Mouse (Mus musculus) gastrocnemius, postnatal 4 days (tissue): ENCODE measurements around the gene Ace. TPM values are rescaled to one million over a fixed set of nuclear protein-coding genes. Genes with fewer than 3 reads are reported as not detected.
"Not testable (repeated sequence)": the region's sequence is repeated elsewhere in the genome, so short reads cannot be mapped to it uniquely, and the experiment has no call there.

Experiments
- DNase-seq, 2 experiments: peaks; one replicate each; pipeline ENCODE4 v3.0.0; 2021 to 2022; ENCODE audit warnings: low spot score in 2 of 2, mixed read lengths in 2 of 2
- total RNA-seq, 2 experiments: library from RNA; stranded (reverse); gene quantifications; 2 replicates each; pipeline ENCODE4 v1.2.3; 2021

The Ace gene
- total RNA-seq, 2 experiments from 2014 or later, result 23.0 to 35.7 TPM

DNA sequence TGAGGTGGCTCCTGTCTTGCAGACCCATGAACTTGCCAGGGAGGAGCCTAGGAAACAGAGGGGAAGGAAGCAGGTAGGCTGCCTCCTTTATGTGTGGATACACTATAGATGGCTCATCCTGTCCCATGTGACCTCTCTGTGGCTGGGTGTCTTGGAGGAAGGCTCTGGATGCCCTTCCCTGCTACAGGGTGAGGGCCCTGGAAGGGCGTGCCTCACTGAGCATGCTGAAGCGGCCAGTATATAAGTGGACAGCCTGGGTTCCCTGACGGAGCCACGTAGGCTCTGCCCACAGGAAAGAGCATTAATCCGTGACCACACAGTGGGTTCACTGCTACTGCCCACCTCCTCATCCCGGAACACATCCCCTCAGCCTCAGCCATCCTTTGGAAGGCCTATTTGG, 21.7 kb downstream of the Ace start:
- no peak for DNase-seq

DNA sequence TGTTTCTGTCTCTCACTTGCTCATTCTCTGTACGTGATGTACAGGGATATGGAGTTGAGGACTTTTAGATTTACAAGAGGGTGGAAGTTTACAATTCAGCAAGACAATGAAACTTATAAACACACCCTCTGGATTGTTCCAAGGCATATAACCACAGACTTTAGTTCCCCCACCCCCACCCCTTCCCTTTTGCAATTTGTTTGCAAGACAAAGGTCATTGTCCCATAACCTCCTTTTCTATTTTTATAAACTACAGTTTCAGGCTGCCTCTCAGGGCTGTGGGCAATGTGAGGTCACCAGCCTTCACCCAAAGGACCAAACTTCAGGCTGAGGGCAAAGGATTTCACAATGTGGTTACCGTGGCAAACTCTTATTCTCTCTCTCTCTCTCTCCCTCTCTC, 22.5 kb downstream of the Ace start:
- no peak for DNase-seq

DNA sequence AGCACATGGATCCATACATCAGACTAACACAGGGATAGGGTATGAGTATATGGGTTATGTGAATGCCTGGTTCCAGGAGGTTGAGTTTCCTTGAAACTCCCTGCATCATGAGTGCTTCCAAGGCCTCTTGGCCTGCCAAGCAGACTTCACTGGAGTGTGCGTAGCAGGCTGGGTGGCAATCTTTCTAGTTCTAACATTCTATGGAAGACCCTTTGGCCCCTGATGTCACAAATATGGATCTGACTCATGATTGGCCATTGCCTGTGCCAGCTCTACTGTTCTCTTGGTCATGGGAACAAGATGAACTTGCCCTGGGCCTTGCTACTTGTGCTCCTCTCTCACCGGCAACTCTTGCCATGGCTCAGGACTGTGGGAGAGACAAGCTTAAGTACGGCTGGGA, 26.6 kb downstream of the Ace start, which contains the start of gene Ace3:
Ace3 (plus strand) TSS at position 301 of the 400 bp plus-strand sequence.
- DNase-seq, result no peak

DNA sequence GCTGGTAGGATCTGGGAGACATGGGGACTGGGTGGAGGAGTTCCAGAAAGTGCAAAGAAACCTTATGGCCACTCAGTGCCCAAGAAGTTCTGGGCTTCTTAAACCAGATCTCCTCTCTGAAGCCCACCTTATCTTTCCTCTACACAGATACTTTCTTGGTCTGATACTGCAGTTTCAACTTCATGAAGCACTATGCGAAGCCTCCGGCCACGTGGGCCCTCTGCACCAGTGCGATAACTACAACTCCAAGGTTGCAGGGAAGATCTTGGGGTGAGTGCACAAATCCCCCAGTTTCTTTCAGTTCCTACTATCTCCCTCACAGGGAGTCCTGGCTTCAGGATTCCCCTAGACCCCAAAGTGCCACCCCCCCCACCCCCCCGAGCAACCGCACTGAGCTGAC, 32.3 kb downstream of the Ace start:
- DNase-seq, result no peak

DNA sequence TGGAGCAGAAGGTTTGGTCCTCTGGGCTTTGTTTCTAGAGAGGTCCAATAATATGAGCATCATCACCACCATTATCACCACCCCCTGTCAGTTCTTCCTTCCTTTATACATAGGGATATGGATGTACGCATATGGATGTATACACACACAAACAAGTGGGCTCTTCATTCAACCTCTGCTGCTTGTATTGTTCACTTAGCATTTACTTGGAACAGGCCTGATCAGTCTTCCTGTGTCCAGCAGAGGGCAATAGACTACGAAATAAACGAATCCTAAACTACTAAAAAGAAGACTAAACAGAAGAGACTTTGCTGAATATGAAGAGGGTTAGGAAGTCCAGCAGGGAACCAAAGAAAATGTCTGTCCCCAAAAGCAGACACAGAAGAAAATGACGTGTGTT, 34.0 kb downstream of the Ace start:
- DNase-seq, result no peak

DNA sequence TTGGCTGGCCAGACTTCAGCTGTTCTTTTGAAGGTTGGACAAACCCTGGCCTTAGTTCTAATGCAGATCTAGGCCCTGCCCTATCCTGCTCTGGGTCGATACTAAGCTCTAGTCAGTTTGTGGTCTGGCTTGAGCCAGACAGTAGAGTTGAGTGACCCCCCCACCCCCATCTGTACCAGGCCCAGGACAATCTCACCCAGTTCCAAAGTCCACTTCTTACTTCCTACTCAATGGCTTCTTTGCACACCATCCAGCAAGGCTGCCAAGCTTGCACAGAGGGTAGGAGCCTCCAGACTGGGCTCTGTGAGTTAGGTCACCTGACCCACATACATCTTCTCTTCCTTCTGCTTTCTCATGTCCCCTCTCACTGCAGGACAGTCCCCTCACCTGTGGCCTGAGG, 36.8 kb downstream of the Ace start:
- DNase-seq, result no peak

DNA sequence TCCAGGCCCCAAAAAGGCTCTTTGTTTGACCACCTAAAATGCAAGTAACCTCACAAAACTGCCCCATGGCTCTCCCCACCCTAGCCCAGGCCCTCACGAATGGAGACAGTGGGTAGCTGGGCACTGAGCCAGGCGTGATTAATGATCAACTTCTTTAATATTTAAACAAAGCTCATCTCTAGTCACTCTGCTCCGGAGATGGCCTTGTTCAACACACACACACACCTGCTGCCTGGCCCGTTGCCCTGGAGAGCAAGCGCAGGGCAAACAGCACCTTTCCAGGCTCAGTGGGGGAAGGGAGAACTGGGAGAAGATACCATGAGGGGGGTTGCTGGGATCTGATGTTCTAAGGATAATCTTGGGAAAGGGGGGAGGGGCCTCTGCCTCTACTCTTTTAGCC, 38.2 kb downstream of the Ace start:
- DNase-seq, result no peak

DNA sequence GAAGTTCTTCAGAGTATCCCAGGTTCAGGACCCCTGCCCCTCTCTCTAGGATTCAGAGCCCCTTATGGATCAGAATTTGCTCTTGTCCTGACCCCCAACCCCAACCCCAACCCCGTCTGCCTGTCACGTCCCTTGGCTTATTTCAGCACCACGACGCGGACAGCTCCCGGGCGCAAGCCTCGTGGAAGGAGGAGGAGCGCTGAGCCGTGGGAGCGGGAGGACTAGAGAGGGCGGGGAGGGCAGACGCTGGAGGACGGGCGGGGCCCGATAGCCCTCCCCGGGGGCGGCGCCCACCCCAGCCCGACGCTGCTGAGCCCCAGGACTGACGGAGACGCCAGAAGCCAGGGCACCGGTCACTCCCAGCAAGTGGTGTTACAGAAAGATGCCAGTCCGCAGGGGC, 40.1 kb downstream of the Ace start, which contains the start of gene Kcnh6:
Kcnh6 (plus strand) TSS at position 304 of the 400 bp plus-strand sequence.
- peak; percentile 63 to 75 for DNase-seq

DNA sequence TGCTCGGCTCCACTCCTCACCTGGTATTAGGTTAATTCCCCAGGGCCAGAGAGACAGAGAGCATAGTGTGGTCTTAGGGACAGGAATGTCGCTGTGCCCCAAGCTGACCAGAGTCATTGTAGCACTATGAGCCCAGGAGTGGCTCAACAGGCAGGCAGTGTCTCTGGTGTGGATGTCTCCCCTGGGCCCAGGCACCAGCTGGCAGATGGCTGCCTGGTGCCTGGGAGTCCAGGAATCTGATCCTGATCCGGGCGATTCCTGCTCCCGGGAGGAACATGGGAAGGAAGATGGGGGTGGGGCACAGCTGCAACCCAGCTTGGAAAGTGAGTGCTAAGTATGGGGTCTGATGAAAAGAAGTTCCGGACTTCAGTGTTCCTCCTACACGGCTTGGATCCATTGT, 45.0 kb downstream of the Ace start:
- DNase-seq, result no peak

DNA sequence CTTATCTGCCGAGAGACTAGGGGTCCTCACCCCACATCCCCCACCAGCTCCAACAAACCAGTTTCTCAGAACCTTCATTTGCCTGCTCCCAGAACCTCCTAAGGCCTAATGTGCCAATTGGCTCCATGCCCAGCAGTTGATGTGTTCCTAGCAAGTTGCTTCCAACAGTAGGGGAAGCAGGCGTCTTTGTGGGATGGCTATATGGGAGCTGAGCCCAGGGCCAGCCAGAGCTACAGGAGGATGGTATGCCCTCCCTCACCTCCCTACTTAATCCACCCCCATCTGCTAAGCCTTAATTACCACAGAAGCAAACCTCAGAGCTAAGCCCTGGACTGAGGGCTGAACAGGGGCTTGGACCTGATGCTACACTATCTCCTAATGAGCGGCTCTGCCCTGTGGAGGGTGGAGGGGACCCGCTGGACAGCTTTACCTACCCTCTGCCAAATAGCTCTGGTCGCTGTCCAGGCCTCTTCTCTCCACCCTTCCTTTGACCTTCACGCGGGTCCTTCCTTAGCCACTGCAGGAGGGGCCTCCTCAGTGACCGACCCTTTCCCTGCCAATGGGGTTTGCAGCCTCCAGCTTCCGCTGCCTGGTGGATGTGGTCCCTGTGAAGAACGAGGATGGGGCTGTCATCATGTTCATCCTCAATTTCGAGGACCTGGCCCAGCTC, 45.9 kb downstream of the Ace start:
- peak in 1 of 2 experiments; percentile 61 for DNase-seq

DNA sequence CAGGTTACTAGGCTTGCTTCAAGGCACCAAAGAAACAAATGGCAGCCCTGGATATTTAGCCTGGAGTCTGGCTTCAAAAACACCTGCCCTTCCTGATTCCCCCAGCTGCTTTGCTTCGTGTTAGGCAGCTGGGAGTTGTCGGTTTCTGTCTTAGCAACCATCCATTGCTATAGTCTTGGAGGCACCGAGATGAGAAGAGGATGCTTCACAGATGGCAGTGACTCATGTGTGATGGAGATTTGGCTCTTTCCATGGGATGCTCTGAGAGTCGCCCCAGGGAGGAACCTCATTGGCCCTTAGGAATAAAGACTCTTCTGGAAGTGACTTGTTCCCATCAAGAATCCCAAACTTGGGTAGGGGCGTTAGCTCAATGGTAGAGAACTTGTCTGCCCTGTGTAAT, 48.7 kb downstream of the Ace start:
- DNase-seq, result no peak

DNA sequence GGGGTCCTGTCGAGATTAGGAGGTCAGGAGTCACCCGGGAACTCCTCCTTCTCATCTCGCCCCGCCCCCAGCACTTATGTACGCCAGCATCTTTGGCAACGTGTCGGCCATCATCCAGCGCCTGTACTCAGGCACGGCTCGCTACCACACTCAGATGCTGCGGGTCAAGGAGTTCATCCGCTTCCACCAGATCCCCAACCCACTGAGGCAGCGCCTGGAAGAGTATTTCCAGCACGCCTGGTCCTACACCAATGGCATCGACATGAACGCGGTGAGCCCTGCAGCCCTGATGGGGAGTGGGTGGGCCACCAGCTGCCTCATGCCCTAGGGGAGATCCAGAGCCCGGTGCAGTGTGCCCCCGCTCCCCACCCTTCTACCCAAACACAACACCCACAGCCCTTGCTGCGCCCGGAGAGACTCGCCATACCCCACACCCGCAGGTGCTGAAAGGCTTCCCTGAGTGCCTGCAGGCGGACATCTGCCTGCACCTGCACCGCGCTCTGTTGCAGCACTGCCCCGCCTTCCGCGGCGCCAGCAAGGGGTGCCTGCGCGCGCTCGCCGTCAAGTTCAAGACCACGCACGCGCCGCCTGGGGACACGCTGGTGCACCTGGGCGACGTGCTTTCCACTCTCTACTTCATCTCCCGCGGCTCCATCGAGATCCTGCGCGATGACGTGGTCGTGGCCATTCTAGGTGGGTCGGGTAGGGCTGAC, 52.5 kb downstream of the Ace start:
- DNase-seq, result no peak

DNA sequence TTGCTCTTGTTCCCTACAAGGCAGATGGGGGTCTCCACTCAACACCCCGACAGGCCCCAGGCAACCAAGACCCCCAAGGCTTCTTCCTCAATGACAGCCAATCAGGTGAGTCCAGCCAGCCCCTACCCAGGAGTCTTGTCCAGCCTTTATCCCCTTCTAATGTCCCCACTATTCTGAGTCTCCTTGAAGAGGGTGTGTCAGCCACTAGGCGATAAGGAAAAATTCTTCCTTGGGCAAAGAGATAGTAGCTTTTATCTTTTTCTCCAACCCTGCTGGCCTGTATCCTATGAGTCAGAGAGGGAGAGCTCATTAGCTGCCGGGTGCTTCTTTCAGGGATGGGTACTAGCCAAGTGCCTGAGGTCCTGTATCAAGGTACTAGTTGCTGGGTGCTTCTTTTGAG, 58.0 kb downstream of the Ace start:
- no peak for DNase-seq

DNA sequence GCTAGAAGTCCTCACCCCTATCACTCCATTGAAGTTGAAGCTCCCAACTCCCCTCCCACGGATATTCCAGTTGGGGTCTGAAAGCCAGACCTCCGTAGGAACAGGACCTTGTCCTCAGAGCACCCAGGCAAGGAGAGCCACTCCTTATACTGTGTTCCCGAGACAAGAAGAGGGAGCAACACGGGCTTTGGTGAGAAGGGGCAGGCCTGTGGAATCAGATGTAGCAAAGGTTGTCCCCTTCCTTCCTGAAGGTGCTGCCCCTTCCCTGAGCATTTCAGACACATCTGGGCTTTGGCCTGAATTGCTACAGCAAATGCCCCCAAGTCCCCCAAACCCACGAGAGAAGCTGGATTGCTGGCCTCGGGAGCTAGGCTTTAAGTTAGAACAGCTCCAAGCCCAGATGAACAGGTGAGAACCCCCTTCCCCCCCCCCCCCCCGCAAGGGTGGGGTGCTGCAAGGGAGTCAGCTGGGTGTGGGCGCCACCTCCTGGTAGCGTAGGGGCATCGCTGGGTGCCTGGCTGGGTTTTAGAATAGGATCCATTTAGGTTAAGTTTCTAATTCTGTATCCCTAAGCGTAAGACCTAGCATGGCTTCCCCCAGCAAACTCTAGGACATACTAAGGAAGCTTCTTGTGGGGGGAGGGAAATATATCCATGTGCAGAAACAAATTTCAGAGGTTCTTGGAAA, 58.9 kb downstream of the Ace start:
- DNase-seq, result peak in 1 of 2 experiments; percentile 42

DNA sequence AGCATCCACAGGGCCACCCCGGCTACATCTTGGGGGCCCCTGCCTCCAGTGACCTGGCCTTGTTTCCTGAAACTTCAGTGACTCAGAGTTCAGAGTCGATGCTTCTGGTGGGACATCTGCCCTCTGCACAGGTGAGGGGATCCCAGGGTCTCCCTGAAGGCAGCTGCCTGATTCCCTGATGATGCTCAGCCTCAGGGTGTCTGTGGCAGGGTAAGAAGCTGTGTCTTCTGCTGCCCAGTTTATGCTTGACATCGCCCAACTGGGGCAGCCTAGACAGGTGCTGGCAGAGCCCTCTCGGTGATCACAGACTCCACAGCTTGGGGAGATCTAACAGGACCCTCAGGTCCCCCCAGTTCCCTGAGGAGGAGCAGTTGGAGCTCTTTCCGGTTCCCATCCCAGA, 59.9 kb downstream of the Ace start:
- DNase-seq, result no peak

DNA sequence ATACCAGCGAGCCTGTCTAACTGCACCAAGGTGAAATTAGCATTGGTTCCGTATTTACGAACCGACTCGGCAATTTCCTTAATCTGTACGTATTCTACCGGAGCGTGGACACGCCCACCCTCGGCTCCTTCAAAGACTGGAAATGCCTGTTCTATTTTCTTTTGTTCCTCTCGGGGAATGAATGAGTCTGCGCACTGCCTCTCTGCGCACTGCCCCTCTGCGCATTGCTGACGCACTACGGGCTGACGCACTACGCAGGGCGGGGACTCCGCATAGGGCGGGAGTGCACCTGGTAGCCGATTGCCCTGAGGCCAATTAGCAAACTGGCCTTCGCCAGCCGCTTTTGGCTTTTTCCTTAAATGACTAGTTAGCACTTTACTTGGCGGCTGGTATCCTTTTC, 64.3 kb downstream of the Ace start:
- not testable (repeated sequence) for DNase-seq

DNA sequence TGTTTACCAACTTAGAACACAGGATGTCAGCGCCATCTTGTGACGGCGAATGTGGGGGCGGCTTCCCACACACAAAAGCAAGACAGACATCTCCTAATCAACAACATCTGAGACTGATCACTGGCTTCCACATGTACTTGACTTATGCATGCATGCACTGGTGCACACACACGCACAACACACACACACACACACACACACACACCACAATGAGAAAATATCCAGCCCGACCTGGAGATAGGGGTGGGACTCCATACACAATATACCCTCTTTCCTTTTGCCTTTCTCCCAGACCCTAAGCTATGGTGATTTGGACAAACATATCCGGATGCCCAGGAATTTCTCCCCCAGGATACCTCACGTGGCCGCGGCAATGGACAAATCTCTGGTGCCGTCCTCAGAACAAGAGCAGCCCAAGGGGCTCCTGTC, 65.8 kb downstream of the Ace start:
- no peak for DNase-seq

DNA sequence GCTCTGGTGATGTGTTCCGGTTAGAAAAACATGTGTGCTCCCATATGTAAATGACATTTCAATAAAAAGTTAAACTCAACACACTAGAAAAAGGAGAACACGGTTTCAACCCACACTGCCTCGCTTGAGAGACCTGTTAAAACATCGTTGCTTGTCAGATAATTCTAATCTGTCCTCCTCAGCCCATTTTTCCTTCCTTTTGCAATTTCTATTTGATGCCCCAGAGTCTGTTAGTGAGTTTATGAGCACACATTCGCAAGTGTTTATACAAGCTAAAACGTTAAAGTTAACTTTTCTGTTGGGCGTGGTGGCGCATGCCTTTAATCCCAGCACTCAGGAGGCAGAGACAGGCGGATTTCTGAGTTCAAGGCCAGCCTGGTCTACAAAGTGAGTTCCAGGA, 67.2 kb downstream of the Ace start:
- DNase-seq, result no peak

DNA sequence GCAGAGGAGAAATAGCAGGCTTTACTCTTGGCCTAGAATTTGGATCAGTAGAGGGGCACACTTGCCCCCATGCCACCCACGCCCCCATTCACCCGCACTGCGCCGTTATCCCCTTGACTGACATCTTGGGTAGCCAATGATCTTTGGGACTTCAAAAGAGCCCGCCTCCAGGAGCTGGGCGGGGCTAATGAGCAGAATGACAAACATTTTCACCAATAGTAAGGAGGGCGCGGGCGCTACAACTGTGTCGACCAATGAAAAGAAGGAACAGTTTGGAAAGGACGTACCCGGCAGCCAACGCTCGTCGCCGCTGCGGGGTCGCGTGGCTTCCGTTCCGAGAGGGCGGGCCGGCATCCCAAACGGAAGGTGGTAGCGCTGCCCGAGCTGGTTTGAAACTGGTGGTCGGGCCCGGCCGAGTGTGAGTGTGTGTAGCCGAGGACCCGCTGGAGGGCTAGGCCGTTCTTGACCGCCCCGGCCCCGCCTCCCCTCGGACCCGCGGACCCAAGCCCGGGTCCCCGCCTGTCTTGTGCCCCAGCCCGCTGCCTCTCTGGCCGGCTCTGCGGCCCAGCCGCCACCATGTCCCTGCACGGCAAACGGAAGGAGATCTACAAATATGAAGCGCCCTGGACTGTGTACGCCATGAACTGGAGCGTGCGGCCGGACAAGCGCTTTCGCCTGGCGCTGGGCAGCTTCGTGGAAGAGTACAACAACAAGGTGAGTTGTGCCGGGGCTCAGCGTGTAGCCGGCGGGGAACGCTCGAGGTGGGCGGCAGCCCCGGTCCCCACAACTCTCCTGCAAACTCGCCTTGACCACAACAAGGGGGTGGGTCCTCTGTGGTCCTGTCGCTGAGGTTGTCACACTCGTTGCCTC, 69.0 kb downstream of the Ace start, which contains the start of gene Dcaf7:
Dcaf7 (plus strand) TSS at position 325 of the 870 bp plus-strand sequence.
- peak; percentile 92 to 94 for DNase-seq

DNA sequence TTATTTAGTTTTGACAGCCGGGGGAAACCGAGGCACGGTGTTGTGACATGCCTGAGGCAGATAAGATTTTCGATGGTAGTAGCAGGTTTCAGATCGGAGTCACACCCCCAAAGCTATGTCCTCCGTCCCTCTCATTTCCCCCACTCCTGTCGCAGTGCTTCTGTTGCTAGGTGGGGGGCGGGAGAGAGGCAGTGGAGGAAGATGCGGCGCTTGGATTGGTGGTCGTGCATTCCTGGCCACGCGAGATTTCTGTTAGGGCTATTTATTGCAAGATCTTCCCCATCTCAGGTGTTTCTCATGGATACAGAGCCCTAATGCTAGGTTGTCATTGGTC, 69.6 kb downstream of the Ace start:
- no peak for DNase-seq
